Mouse (Mus musculus) erythroblast, embryonic 14.5 days (primary cell): ENCODE data around the gene Muc1.

Source experiments
- GATA1 ChIP-seq: IDR thresholded peaks from 2 replicates; pipeline ENCODE4 v1.6.1; 2012; ENCODE audit warnings: low read length, inconsistent platforms, mixed read lengths
- TAL1 ChIP-seq: IDR thresholded peaks from 3 replicates; pipeline ENCODE4 v1.6.1; 2012; ENCODE audit warnings: low read length, inconsistent platforms, mixed read lengths

DNA sequence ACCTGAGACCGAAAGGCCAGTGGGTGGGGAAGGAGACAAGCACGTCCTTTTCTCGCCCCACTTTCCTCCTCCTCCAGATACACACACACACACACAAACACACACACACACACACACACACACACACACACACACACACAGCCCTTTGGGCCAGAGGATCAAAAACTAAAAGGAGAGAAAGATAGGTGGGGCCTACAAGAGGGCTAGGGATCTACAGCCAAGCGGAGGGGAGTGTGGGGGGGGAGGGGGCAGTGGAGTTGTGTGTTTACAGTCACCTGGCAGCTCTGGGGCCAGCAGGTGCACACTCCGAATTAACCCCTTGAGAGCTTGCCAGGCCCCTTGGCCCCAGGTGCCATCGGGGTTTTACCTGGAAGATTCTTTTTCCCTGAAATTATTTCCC lies 3.8 kb downstream of the Muc1 start:
- TF ChIP-seq TAL1: no peak
- TF ChIP-seq GATA1: no peak
